Mouse (Mus musculus) small intestine, adult 2 months (tissue): ENCODE measurements around the gene Syt13.

Source experiments
- CTCF ChIP-seq: fragments of 200-500 bp; IDR thresholded peaks from 2 replicates; pipeline ENCODE4 v1.5.1; 2012; ENCODE audit warnings: low read depth, mild to moderate bottlenecking, control low read depth, inconsistent platforms, low read length, moderate library complexity, mixed read lengths; ENCODE audit not compliant: insufficient replicate concordance, insufficient read length; ENCODE audit errors: extremely low read depth
- POLR2A ChIP-seq: fragments of 200-500 bp; IDR thresholded peaks from 2 replicates; pipeline ENCODE4 v1.6.1; 2012; ENCODE audit warnings: low read depth, mild to moderate bottlenecking, control low read depth, inconsistent platforms, low read length, moderate library complexity

DNA sequence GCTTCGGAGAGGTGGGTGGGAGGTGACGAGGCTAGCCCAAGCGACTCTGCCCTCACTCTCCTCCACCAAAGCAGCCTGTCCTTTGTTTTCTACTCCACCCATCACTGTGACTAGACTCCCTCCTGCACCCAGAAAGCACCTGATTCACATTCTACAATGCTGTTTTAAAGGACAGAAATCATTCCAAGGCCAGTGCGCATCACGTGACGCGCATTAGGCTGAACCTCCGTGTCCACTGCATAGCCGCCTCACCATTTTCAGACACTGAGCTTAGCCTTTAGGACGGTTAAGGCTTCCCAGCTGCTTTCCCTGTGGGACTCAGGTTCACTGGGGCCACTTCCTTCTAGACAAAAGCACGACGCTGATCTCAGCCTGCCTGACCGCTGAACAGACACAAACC is 11.2 kb upstream of the Syt13 start:
- TF ChIP-seq POLR2A: no peak
- TF ChIP-seq CTCF: no peak
